Comparison of ENCODE assay signal across 8 mouse cellular contexts in the genomic region with DNA sequence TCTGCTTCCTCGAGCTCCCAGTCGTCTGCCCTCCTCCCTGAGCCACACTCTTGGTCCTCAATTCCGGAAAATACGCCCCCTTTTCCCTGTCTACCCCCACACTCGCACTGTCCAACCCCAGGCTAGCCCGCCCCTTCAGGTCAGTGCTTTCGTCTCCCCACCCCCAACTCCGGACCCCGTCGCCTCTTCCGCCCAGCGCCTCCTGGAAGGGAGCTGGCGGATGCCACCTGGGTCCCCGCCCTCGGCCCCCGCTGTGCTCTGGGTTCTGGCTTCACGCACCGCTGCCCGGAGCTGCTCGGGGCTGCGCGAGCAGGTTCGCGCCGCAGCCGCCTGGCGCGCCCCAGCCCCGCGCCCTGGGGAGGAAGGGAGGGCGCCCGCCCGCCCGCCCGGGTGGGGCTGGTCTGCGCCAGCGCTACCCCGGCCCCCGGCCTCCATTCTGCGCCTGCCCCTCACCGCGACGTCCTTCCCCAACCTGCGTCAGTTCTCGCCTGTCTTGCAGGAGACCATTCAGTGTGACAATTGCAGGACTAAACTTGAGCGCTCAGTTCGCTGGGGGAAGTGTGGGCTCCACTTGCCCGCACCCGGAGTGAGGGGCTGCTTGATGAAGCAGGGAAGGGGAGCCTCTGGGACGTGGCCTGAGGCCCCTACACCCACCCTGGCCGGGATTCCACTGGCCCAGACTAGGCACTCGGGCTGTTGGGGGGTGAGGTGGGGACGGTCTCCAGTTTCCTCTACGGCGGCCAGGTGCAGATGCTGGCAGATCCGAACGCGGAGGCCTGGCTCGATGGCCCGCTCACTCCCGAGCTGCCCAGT. TPM values are rescaled to one million over a fixed set of nuclear protein-coding genes. Genes with fewer than 3 reads are reported as not detected.
DNase-seq lines count a peak whose midpoint lies in the region; TF ChIP-seq lines count a peak whose summit lies in the region.

No protein-coding gene starts in this region.

- H3K36me3 ChIP-seq in erythroblast, embryonic 14.5 days (ENCODE audit: control insufficient read depth) = no peaks in the 10 kb centered on the region
- H3K36me3 ChIP-seq in limb, embryonic 10.5 days = no peaks in the 10 kb centered on the region
- H3K36me3 ChIP-seq in spleen, adult 2 months (ENCODE audit: control insufficient read depth, insufficient read depth, low read length) = no peaks in the 10 kb centered on the region

- H3K27me3 ChIP-seq in erythroblast, embryonic 14.5 days (ENCODE audit: control insufficient read depth) = peaks cover 27% of the 10 kb centered on the region
- H3K27me3 ChIP-seq in limb, embryonic 10.5 days (ENCODE audit: low read depth, poor library complexity, severe bottlenecking) = peaks cover 63% of the 10 kb centered on the region
- no peaks in the 10 kb centered on the region for H3K27me3 ChIP-seq in spleen, adult 2 months (ENCODE audit: control insufficient read depth, insufficient read depth, low read length)

- no peaks in the 10 kb centered on the region for H3K9me3 ChIP-seq in erythroblast, embryonic 14.5 days (ENCODE audit: control insufficient read depth, low read length)
- no peaks in the 10 kb centered on the region for H3K9me3 ChIP-seq in limb, embryonic 10.5 days (replicated peaks)

- H3K4me3 ChIP-seq in bone marrow, adult 2 months (replicated peaks; ENCODE audit: control insufficient read depth, low read depth, low read length) = peak overlapping the region; percentile 80
- H3K4me3 ChIP-seq in erythroblast, embryonic 14.5 days (replicated peaks) = peak overlapping the region; percentile 75
- H3K4me3 ChIP-seq in limb, embryonic 10.5 days = peak overlapping the region; percentile 66
- H3K4me3 ChIP-seq in spleen, adult 2 months (ENCODE audit: extremely low read depth, insufficient read depth, insufficient read length) = peak overlapping the region; percentile 82

- TF ChIP-seq CTCF in bone marrow, adult 2 months (IDR thresholded peaks at IDR 0.05; ENCODE audit: control insufficient read depth, insufficient read depth, low read length) = no peak
- no peak for TF ChIP-seq CTCF in spleen, adult 2 months (IDR thresholded peaks at IDR 0.05; ENCODE audit: extremely low read depth, insufficient read depth, insufficient read length, insufficient replicate concordance)

- H3K4me1 ChIP-seq in bone marrow, adult 2 months (ENCODE audit: control insufficient read depth, insufficient read depth, low read length) = peaks cover 4% of the 10 kb centered on the region
- H3K4me1 ChIP-seq in erythroblast, embryonic 14.5 days (ENCODE audit: control insufficient read depth) = peaks cover 40% of the 10 kb centered on the region
- H3K4me1 ChIP-seq in limb, embryonic 10.5 days = peaks cover 38% of the 10 kb centered on the region
- peaks cover 26% of the 10 kb centered on the region; the same call in 1 of the 2 replicates for H3K4me1 ChIP-seq in spleen, adult 2 months (ENCODE audit: control insufficient read depth, insufficient read depth, insufficient read length)

- peak; percentile 95 for DNase-seq in ES-CJ7 (ENCODE audit: low read depth, low spot score)
- peak; percentile 57 to 65 for DNase-seq in heart, postnatal 14 days
- DNase-seq in limb, embryonic 10.5 days (ENCODE audit: low spot score) = peak; percentile 54
- peak; percentile 39 for DNase-seq in mesoderm, embryonic 11.5 days (ENCODE audit: low read depth, low spot score)
- peak; percentile 66 to 93 for DNase-seq in spleen, adult 2 months (ENCODE audit: low read depth in 1 of 2, low spot score in 2 of 2)
- DNase-seq in right cerebral cortex, postnatal 14 days = no peak

- intact Hi-C loops in heart, postnatal 14 days (cut with DNase I) = loop anchor here (2.0 kb wide), 1 partner anchor 19 kb away; no protein-coding TSS in a partner anchor

- 1% methylated on average over 59 of the region's 61 CpGs for WGBS in bone marrow, adult 2 months
- WGBS in limb, embryonic 10.5 days = under 1% methylated on average over 61 of the region's 61 CpGs
- 1% methylated on average over 50 of the region's 61 CpGs for WGBS in spleen, adult 2 months

- peak; percentile 39; the same call in 1 of the 2 replicates for TF ChIP-seq POLR2A in bone marrow, adult 2 months (IDR thresholded peaks at IDR 0.05; ENCODE audit: borderline replicate concordance, control insufficient read depth, low read depth, low read length)
- TF ChIP-seq POLR2A in spleen, adult 2 months (IDR thresholded peaks at IDR 0.05; ENCODE audit: low read depth, low read length) = peak; percentile 6; the same call in 1 of the 2 replicates

- peak overlapping the region; percentile 97 for H3K27ac ChIP-seq in bone marrow, adult 2 months (ENCODE audit: control insufficient read depth, insufficient read depth, low read depth, low read length, poor library complexity)
- peak overlapping the region; percentile 80 for H3K27ac ChIP-seq in limb, embryonic 10.5 days
- H3K27ac ChIP-seq in spleen, adult 2 months (ENCODE audit: insufficient read depth, low read length) = peak overlapping the region; percentile 98

RNA-seq across cellular contexts. Expression of gene Tfeb, which starts 1.4 kb away (rescaled TPM):
- polyA plus RNA-seq in bone marrow, adult 2 months (2011; ENCODE audit: insufficient read depth, insufficient read length, low replicate concordance, missing spikeins) = 22.6 and 43.7 TPM in 2 replicates
- polyA plus RNA-seq in erythroblast, embryonic 14.5 days (2012) = 1.5 and 1.7 TPM in 2 replicates
- total RNA-seq in heart, postnatal 14 days (2021) = 10 to 100 TPM; 46.8 to 49.3 TPM
- 1.5 and 2.3 TPM in 2 replicates for polyA plus RNA-seq in limb, embryonic 10.5 days (2016; fragmentation: Nextera tagmentation; extraction: Ambion mirVana)
- polyA plus RNA-seq in spleen, adult 2 months (2012; rRNA removed) = 110 and 131 TPM in 2 replicates

RNA-seq across cellular contexts. Expression of gene Pgc, which starts 11.6 kb away (rescaled TPM):
- polyA plus RNA-seq in bone marrow, adult 2 months (2011; ENCODE audit: insufficient read depth, insufficient read length, low replicate concordance, missing spikeins) = 1.1 TPM in 1 of 2 replicates, not detected in the other
- not detected in 2 replicates for polyA plus RNA-seq in erythroblast, embryonic 14.5 days (2012)
- not detected for total RNA-seq in heart, postnatal 14 days (2021)
- not detected in 2 replicates for polyA plus RNA-seq in limb, embryonic 10.5 days (2016; fragmentation: Nextera tagmentation; extraction: Ambion mirVana)
- 0.18 TPM in 1 of 2 replicates, not detected in the other for polyA plus RNA-seq in spleen, adult 2 months (2012; rRNA removed)

RNA-seq across cellular contexts. Expression of gene Prickle4, which starts 43.7 kb away (rescaled TPM):
- polyA plus RNA-seq in bone marrow, adult 2 months (2011; ENCODE audit: insufficient read depth, insufficient read length, low replicate concordance, missing spikeins) = not detected in 2 replicates
- 0.13 TPM in 1 of 2 replicates, not detected in the other for polyA plus RNA-seq in erythroblast, embryonic 14.5 days (2012)
- total RNA-seq in heart, postnatal 14 days (2021) = 1 to 10 TPM; 3.8 to 5.4 TPM
- polyA plus RNA-seq in limb, embryonic 10.5 days (2016; fragmentation: Nextera tagmentation; extraction: Ambion mirVana) = 0.56 and 0.76 TPM in 2 replicates
- polyA plus RNA-seq in spleen, adult 2 months (2012; rRNA removed) = 0.83 and 1.7 TPM in 2 replicates

RNA-seq across cellular contexts. Expression of gene Gm21981, which starts 44.0 kb away (rescaled TPM):
- not detected in 2 replicates for polyA plus RNA-seq in bone marrow, adult 2 months (2011; ENCODE audit: insufficient read depth, insufficient read length, low replicate concordance, missing spikeins)
- polyA plus RNA-seq in erythroblast, embryonic 14.5 days (2012) = 0.05 TPM in 1 of 2 replicates, not detected in the other
- total RNA-seq in heart, postnatal 14 days (2021) = under 1 TPM; 0.74 to 0.78 TPM
- 0.23 TPM in 1 of 2 replicates, not detected in the other for polyA plus RNA-seq in limb, embryonic 10.5 days (2016; fragmentation: Nextera tagmentation; extraction: Ambion mirVana)
- 0.26 and 0.50 TPM in 2 replicates for polyA plus RNA-seq in spleen, adult 2 months (2012; rRNA removed)

RNA-seq across cellular contexts. Expression of gene Frs3, which starts 49.4 kb away (rescaled TPM):
- not detected in 2 replicates for polyA plus RNA-seq in bone marrow, adult 2 months (2011; ENCODE audit: insufficient read depth, insufficient read length, low replicate concordance, missing spikeins)
- polyA plus RNA-seq in erythroblast, embryonic 14.5 days (2012) = 0.05 and 0.08 TPM in 2 replicates
- 1 to 10 TPM; 3.3 to 5.4 TPM for total RNA-seq in heart, postnatal 14 days (2021)
- polyA plus RNA-seq in limb, embryonic 10.5 days (2016; fragmentation: Nextera tagmentation; extraction: Ambion mirVana) = 5.0 and 7.3 TPM in 2 replicates
- polyA plus RNA-seq in spleen, adult 2 months (2012; rRNA removed) = 4.7 and 5.9 TPM in 2 replicates
